Mouse (Mus musculus): Measurements from ENCODE around the gene Tyrobp.

- TF ChIP-seq CTCF (IDR thresholded peaks at IDR 0.05; ENCODE audit: insufficient read depth, low read length) (no peak), POLR2A (IDR thresholded peaks at IDR 0.05; ENCODE audit: borderline replicate concordance, extremely low read depth, low read depth, low read length) (no peak)
These were observed 33.5 kb upstream of the Tyrobp start for GRCm38 (mm10) chr7:30380061-30380460.

Data from lung, adult 2 months (tissue).